Mouse (Mus musculus) CH12.LX (cell line): ENCODE data around the gene Acsm2. TPM values are rescaled to one million over a fixed set of nuclear protein-coding genes. Genes with fewer than 3 reads are reported as not detected.
A peak's percentile ranks its signal among the peaks of the same experiment; 100 is the strongest.

ENCODE experiments used
- DNase-seq: peaks from one replicate; pipeline ENCODE4 v3.0.0-alpha.2; 2013; ENCODE audit errors: extremely low read depth
- H3K27ac ChIP-seq: 2 replicates; pipeline ENCODE4 v1.5.1; 2012; ENCODE audit warnings: low read depth, mild to moderate bottlenecking, control low read depth, moderate library complexity; ENCODE audit not compliant: insufficient read depth
- H3K27me3 ChIP-seq: replicated peaks from 2 replicates; pipeline ENCODE3; 2012; ENCODE audit warnings: inconsistent platforms
- H3K36me3 ChIP-seq, 2 experiments: replicated peaks in 1 of 2; 2 replicates each; pipeline versions ENCODE3 to v1.6.1; 2012; ENCODE audit warnings: inconsistent platforms in 1 of 2, low read length in 1 of 2, mild to moderate bottlenecking in 1 of 2, mixed read lengths in 1 of 2, moderate library complexity in 1 of 2; ENCODE audit not compliant: control insufficient read depth in 1 of 2, insufficient read depth in 1 of 2
- H3K4me1 ChIP-seq, 2 experiments: 2 replicates each; pipeline ENCODE4 v1.6.1; 2012; ENCODE audit warnings: inconsistent platforms in 1 of 2, moderate library complexity in 1 of 2; ENCODE audit not compliant: insufficient read depth in 2 of 2, control insufficient read depth in 1 of 2
- H3K4me2 ChIP-seq: 2 replicates; pipeline ENCODE4 v1.6.1; 2012; ENCODE audit warnings: low read depth, mild to moderate bottlenecking, control low read depth; ENCODE audit not compliant: poor library complexity, insufficient read depth, severe bottlenecking
- H3K4me3 ChIP-seq, 3 experiments: fragments of 150-350 bp in 1 of 3; sonication (generic) in 1 of 3; replicated peaks in 1 of 3; 2 replicates each; pipeline versions ENCODE3 to v1.5.1; 2011 to 2012; ENCODE audit warnings: low read depth in 2 of 3, low read length in 2 of 3, mild to moderate bottlenecking in 2 of 3, moderate library complexity in 2 of 3, control low read depth in 1 of 3, improper control_type of control experiment in 1 of 3, inconsistent platforms in 1 of 3, mixed read lengths in 1 of 3; ENCODE audit not compliant: poor library complexity in 1 of 3
- H3K79me2 ChIP-seq: replicated peaks from 2 replicates; pipeline ENCODE4 v1.6.1; 2012; ENCODE audit warnings: mild to moderate bottlenecking, moderate library complexity; ENCODE audit not compliant: control insufficient read depth, poor library complexity, insufficient read depth, severe bottlenecking; ENCODE audit errors: extremely low read depth
- H3K9ac ChIP-seq: 2 replicates; pipeline ENCODE4 v1.6.1; 2012; ENCODE audit warnings: low read depth, mild to moderate bottlenecking, control low read depth, moderate library complexity; ENCODE audit not compliant: insufficient read depth
- H3K9me3 ChIP-seq: replicated peaks from 2 replicates; pipeline ENCODE3; 2012; ENCODE audit warnings: low read length, inconsistent platforms, mixed read lengths
- BHLHE40 ChIP-seq: IDR thresholded peaks from 2 replicates; pipeline ENCODE4 v1.6.1; 2011; ENCODE audit warnings: mild to moderate bottlenecking, low read depth, low read length, improper control_type of control experiment
- CHD1 ChIP-seq: IDR thresholded peaks from 2 replicates; pipeline ENCODE4 v1.6.1; 2012; ENCODE audit warnings: low read depth, low read length, improper control_type of control experiment, inconsistent platforms
- CHD2 ChIP-seq: IDR thresholded peaks from 2 replicates; pipeline ENCODE4 v1.6.1; 2011; ENCODE audit warnings: low read length, improper control_type of control experiment
- CTCF ChIP-seq, 2 experiments: IDR thresholded peaks in 1 of 2; conservative IDR thresholded peaks in 1 of 2; 2 replicates each; pipeline ENCODE4 v1.5.1; 2011 to 2012; ENCODE audit warnings: low read depth in 2 of 2, low read length in 2 of 2, improper control_type of control experiment in 1 of 2, inconsistent platforms in 1 of 2, mild to moderate bottlenecking in 1 of 2, moderate library complexity in 1 of 2
- EP300 ChIP-seq: IDR thresholded peaks from 2 replicates; pipeline ENCODE4 v1.6.1; 2011; ENCODE audit warnings: low read length, improper control_type of control experiment
- ETS1 ChIP-seq: conservative IDR thresholded peaks from 2 replicates; pipeline ENCODE4 v1.6.1; 2012; ENCODE audit warnings: low read depth, mild to moderate bottlenecking, inconsistent platforms, low read length, improper control_type of control experiment, moderate library complexity
- HCFC1 ChIP-seq: IDR thresholded peaks from 2 replicates; pipeline ENCODE4 v1.6.1; 2012; ENCODE audit warnings: low read depth, mild to moderate bottlenecking, inconsistent platforms, low read length, improper control_type of control experiment
- IRF4 ChIP-seq: IDR thresholded peaks from 2 replicates; pipeline ENCODE4 v1.6.1; 2014; ENCODE audit warnings: low read depth, mild to moderate bottlenecking, inconsistent platforms, low read length, improper control_type of control experiment
- JUN ChIP-seq: IDR thresholded peaks from 2 replicates; pipeline ENCODE4 v1.6.1; 2011; ENCODE audit warnings: low read depth, mild to moderate bottlenecking, low read length, improper control_type of control experiment, moderate library complexity; ENCODE audit not compliant: insufficient read depth
- MAFK ChIP-seq: IDR thresholded peaks from 2 replicates; pipeline ENCODE4 v1.6.1; 2011; ENCODE audit warnings: low read length, improper control_type of control experiment; ENCODE audit not compliant: insufficient replicate concordance
- MAX ChIP-seq: IDR thresholded peaks from 2 replicates; pipeline ENCODE4 v1.6.1; 2011; ENCODE audit warnings: low read length, improper control_type of control experiment
- MAZ ChIP-seq: IDR thresholded peaks from 2 replicates; pipeline ENCODE4 v1.6.1; 2012; ENCODE audit warnings: low read depth, mild to moderate bottlenecking, inconsistent platforms, low read length, improper control_type of control experiment, moderate library complexity
- MEF2A ChIP-seq: IDR thresholded peaks from 2 replicates; pipeline ENCODE4 v1.6.1; 2014; ENCODE audit warnings: low read depth, mild to moderate bottlenecking, inconsistent platforms, low read length, improper control_type of control experiment, borderline replicate concordance
- MXI1 ChIP-seq: IDR thresholded peaks from 2 replicates; pipeline ENCODE4 v1.6.1; 2011; ENCODE audit warnings: mild to moderate bottlenecking, low read depth, low read length, improper control_type of control experiment
- NELFE ChIP-seq: IDR thresholded peaks from 2 replicates; pipeline ENCODE4 v1.6.1; 2011; ENCODE audit warnings: low read depth, low read length, improper control_type of control experiment
- NRF1 ChIP-seq: IDR thresholded peaks from 2 replicates; pipeline ENCODE4 v1.6.1; 2014; ENCODE audit warnings: low read depth, mild to moderate bottlenecking, inconsistent platforms, low read length, improper control_type of control experiment, moderate library complexity
- PAX5 ChIP-seq: IDR thresholded peaks from 2 replicates; pipeline ENCODE4 v1.6.1; 2012; ENCODE audit warnings: low read length, inconsistent platforms, mixed read lengths
- RCOR1 ChIP-seq: conservative IDR thresholded peaks from 2 replicates; pipeline ENCODE4 v1.6.1; 2012; ENCODE audit warnings: low read depth, mild to moderate bottlenecking, inconsistent platforms, low read length, improper control_type of control experiment
- SIN3A ChIP-seq: IDR thresholded peaks from 2 replicates; pipeline ENCODE4 v1.6.1; 2012; ENCODE audit warnings: low read length, improper control_type of control experiment, inconsistent platforms
- SMC3 ChIP-seq: IDR thresholded peaks from 2 replicates; pipeline ENCODE4 v1.6.1; 2011; ENCODE audit warnings: low read depth, low read length, improper control_type of control experiment
- TCF12 ChIP-seq: IDR thresholded peaks from 2 replicates; pipeline ENCODE4 v1.6.1; 2014; ENCODE audit warnings: low read depth, mild to moderate bottlenecking, inconsistent platforms, low read length, improper control_type of control experiment
- UBTF ChIP-seq: IDR thresholded peaks from 2 replicates; pipeline ENCODE4 v1.6.1; 2012; ENCODE audit warnings: low read depth, mild to moderate bottlenecking, inconsistent platforms, low read length, improper control_type of control experiment, moderate library complexity
- USF2 ChIP-seq: conservative IDR thresholded peaks from 2 replicates; pipeline ENCODE4 v1.6.1; 2011; ENCODE audit warnings: low read depth, low read length, improper control_type of control experiment
- ZKSCAN1 ChIP-seq: IDR thresholded peaks from 2 replicates; pipeline ENCODE4 v1.6.1; 2012; ENCODE audit warnings: low read depth, inconsistent platforms, low read length, improper control_type of control experiment, borderline replicate concordance
- ZMIZ1 ChIP-seq: IDR thresholded peaks from 2 replicates; pipeline ENCODE4 v1.6.1; 2012; ENCODE audit warnings: low read depth, mild to moderate bottlenecking, inconsistent platforms, low read length, improper control_type of control experiment
- ZNF384 ChIP-seq: IDR thresholded peaks from 2 replicates; pipeline ENCODE4 v1.6.1; 2012; ENCODE audit warnings: low read depth, low read length, improper control_type of control experiment, inconsistent platforms
- dilution Hi-C: fragments of 300-500 bp; cut with MboI; formaldehyde crosslinking; loops from 2 replicates; pipeline ENCODE4 v1.14.3; 2020; ENCODE audit warnings: low sequenced_read_pairs; ENCODE audit not compliant: extremely low pct_unique_long_range_greater_than_20kb, extremely low pct_ligation_motif_present
- in situ Hi-C: fragments of 300-500 bp; cut with MboI; formaldehyde crosslinking; loops from 3 replicates; pipeline ENCODE4 v1.14.3; 2019; ENCODE audit warnings: low sequenced_read_pairs, low pct_ligation_motif_present, low pct_unique_long_range_greater_than_20kb, mixed read lengths
- polyA plus RNA-seq: library from polyadenylated mRNA; unstranded; fragments of >175 nt; gene quantifications from 2 replicates; pipeline ENCODE4 v1.2.1, GENCODE M21; 2012; ENCODE audit warnings: low read depth; ENCODE audit not compliant: insufficient read length
- total RNA-seq, 2 experiments: library from RNA; depleted of rRNA; stranded (reverse); fragments of 300-350 nt in 1 of 2; fragments of >200 nt in 1 of 2; gene quantifications; 2 replicates each; pipeline ENCODE4 v1.2.3; 2012 to 2014

Acsm2 gene
- total and polyA plus RNA-seq, 3 experiments: not detected

DNA sequence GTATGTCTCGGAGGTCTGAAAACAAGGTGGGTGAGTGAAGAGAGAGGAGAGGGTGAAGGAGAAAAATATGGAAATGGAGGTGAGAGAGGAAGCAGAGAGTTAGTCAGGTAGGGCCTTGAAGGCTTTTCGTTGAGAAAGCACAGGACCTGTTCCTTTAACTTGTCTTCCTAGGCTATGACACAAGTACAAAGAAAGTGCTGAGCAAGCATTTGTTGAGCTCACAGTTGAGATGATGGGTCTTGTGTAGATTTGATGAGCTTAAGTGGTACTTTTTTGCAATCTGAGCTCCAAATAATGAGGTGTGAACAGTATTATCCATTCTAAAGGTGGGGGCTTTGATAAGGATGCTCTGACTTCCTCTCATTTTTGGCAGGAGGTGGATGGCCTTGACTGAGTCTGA lies 19.8 kb upstream of the Acsm2 start:
- dilution Hi-C loops (no loop called here), in situ Hi-C loops (no loop called here)
- Histone ChIP-seq H3K36me3 (no peaks in the 10 kb centered on the region), H3K27ac (no peak overlapping the region), H3K27me3 (no peaks in the 10 kb centered on the region), H3K79me2 (no peaks in the 10 kb centered on the region), H3K4me1 (no peaks in the 10 kb centered on the region), H3K4me2 (no peak overlapping the region), H3K4me3 (no peak overlapping the region), H3K9ac (no peak overlapping the region), H3K9me3 (no peaks in the 10 kb centered on the region)
- no peak for DNase-seq
- no peak for TF ChIP-seq NRF1
- TF ChIP-seq MAFK: peak; percentile 92
- TF ChIP-seq RCOR1: no peak

DNA sequence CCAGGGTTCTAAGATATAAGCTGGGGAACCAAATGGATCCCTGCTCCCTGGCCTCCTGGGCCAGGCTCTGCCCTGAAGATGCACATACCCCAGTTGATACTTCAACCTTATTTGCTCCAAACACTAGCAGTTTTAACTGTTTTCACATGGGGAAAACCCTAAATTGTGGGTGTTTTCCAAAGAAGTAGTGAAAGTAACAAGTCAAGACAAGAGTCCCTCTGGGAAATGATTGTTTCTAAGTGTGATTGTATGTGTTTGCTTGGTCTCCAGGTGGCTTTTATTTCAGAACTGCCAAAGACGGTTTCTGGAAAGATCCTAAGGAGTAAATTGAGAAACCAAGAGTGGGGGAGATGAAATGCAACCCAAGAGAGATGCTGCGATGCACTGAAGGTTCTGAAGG lies 11.7 kb upstream of the Acsm2 start:
- in situ Hi-C loops: no loop called here
- H3K9ac ChIP-seq: no peak overlapping the region
- no peak overlapping the region; the same call in 1 of the 2 replicates for H3K4me2 ChIP-seq
- TF ChIP-seq MAFK: no peak
- TF ChIP-seq UBTF: no peak
- no peak for TF ChIP-seq PAX5
- TF ChIP-seq SIN3A: no peak; the same call in 1 of the 2 replicates
- no peak for TF ChIP-seq CTCF (conservative IDR thresholded peaks at IDR 0.05 in 1 of 2, IDR thresholded peaks at IDR 0.05 in 1 of 2; ENCODE audit: low read depth in 2 of 2, low read length in 2 of 2)
- no peak for TF ChIP-seq MXI1
- no peak for TF ChIP-seq NELFE
- TF ChIP-seq CHD2: no peak
- no peak for TF ChIP-seq RCOR1
- TF ChIP-seq CHD1: no peak
- no peak for TF ChIP-seq ZNF384
- peak; percentile 44; the same call in 1 of the 2 replicates for TF ChIP-seq TCF12
- no peak for TF ChIP-seq ZKSCAN1
- no peak for TF ChIP-seq USF2
- no peak for TF ChIP-seq JUN
- TF ChIP-seq SMC3: no peak
- TF ChIP-seq ZMIZ1: no peak
- TF ChIP-seq MEF2A: peak; percentile 51; the same call in 1 of the 2 replicates
- peak; percentile 63; the same call in 1 of the 2 replicates for TF ChIP-seq IRF4
- TF ChIP-seq HCFC1: no peak
- TF ChIP-seq ETS1: peak; percentile 37; the same call in 1 of the 2 replicates
- TF ChIP-seq EP300: peak; percentile 75
- peak; percentile 40 for TF ChIP-seq BHLHE40
- no peak for TF ChIP-seq MAZ
- no peak for TF ChIP-seq MAX
- TF ChIP-seq, all 38 proteins: peak for 6
- H3K36me3 ChIP-seq: no peaks in the 10 kb centered on the region
- H3K79me2 ChIP-seq: no peaks in the 10 kb centered on the region
- dilution Hi-C loops: no loop called here
- peaks cover 13 to 48% of the 10 kb centered on the region in 2 experiments; a peak in 3 of 4 replicates for H3K4me1 ChIP-seq
- no peak overlapping the region for H3K27ac ChIP-seq
- peak; percentile 69 for DNase-seq
- H3K4me3 ChIP-seq: no peak overlapping the region
- H3K9me3 ChIP-seq: no peaks in the 10 kb centered on the region
- H3K27me3 ChIP-seq: no peaks in the 10 kb centered on the region
